Mouse (Mus musculus) kidney, postnatal 36 days (tissue): ENCODE data around the gene Ubl5.
"Not testable (repeated sequence)": the region's sequence is repeated elsewhere in the genome, so short reads cannot be mapped to it uniquely, and the experiment has no call there.

Source experiments
- DNase-seq, 2 experiments: peaks; one replicate each; pipeline ENCODE4 v3.0.0; 2021 to 2022; ENCODE audit warnings: mixed read lengths in 2 of 2

Gene Ubl5

DNA sequence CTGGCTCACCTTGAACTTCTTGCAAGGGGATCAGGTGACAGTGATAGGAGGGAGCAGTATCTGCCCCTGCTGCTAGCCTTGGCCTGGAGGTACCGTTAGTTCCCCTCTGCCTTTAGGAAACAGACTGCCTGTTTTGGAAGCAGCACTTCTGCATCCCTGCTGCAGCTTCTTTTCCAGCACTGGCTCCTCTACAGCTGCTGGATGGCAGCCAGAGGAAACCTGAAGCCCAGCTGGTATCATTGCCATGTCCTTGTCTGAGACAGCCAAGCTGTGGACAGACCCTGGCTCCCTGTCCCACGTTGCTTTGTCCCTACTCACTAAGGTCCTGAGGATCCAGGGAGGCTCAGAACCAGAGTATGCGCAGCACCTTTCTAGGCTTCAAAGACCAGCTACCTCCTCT, 14.9 kb downstream of the Ubl5 start:
- DNase-seq = no peak

DNA sequence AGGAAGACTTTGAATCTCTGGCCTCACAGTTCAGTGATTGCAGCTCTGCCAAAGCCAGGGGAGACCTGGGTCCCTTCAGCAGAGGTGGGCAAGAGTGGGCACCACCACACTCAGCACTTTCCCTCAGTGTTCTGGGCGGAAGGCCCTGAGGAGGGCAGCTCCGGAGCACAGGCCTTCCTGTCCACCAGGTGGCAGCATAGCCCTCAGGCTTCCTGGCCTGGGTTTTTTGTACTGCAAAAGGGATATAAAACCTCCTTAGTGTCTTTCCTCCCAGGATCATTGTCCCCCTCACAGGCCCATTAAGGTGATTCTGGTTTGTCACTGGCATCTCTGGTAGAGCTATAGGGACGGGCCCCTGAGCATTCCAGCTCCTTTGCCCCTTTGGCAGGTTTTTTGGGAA, 19.6 kb downstream of the Ubl5 start:
- peak; percentile 58 to 86 for DNase-seq

GRCm38 (mm10) chr9:20662874-20663273, 20.2 kb downstream of the Ubl5 start:
- DNase-seq = no peak

GRCm38 (mm10) chr9:20663956-20664355, 21.3 kb downstream of the Ubl5 start:
- DNase-seq = no peak

- no peak for DNase-seq
These were observed 21.7 kb downstream of the Ubl5 start for GRCm38 (mm10) chr9:20664366-20664765.

GRCm38 (mm10) chr9:20664982-20665637, 22.4 kb downstream of the Ubl5 start:
- no peak for DNase-seq

DNA sequence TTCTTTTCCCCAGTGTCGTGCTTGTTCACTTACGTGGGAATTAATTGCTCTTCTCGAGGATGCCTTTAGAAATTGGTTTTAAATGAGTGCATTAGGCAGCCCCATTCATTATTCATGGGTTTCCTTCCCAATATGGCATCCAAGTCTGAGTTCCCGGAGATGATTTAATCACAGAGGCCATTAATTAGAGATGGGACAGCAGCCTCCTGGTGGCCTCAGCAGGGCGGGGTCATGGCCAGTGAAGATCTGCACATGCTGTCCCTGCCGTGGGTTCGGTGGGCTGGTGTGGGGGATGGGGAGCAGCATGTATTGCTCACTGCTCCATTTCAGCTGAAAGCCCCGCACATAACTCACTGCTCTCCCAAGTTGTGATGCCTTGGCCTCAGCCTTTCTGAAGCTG, 23.2 kb downstream of the Ubl5 start:
- DNase-seq = no peak

DNA sequence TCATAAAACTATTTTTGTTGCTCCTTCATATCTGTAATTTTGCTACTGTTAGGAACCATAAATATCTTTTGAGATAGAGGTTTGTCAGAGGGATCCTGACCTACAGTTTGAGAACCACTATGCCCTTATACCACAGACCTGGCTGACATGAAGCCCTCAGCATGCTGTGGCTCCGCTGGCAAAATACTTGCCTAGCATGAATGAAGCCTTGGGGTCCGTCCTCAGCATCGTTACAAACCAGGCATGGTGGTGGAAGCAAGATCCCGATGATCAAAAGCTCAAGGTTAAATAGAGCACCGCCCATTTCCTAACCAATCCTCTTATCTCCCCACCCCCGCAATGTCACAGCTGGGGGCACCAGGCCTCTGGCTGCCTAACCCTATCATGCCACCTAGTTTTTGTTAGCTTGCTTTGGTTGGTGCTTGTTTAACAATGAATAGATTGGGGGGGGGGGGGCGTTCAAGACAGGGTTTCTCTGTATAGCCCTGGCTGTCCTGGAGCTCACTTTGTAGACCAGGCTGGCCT, 23.9 kb downstream of the Ubl5 start:
- DNase-seq = no peak

DNA sequence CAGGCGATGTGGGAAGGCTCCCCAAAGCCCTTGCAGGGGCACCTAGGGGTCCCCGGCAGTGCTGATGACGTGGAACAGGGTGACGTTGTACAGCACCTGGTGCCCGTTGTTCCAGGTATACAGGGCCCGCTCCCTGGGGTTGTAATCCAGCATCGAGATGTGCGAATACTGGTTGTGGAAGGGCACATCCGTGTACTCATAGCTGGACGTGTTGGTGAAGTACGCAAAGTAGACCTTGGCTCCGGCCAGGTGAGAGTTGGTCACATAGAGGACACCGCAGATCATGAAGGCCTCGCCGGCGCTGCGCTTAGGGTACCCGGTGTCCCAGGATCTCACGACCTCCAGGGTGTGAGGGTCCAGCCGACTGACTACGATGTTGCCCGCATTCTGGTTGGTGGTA, 25.4 kb downstream of the Ubl5 start:
- no peak for DNase-seq

GRCm38 (mm10) chr9:20672047-20672446, 29.4 kb downstream of the Ubl5 start:
- no peak for DNase-seq

DNA sequence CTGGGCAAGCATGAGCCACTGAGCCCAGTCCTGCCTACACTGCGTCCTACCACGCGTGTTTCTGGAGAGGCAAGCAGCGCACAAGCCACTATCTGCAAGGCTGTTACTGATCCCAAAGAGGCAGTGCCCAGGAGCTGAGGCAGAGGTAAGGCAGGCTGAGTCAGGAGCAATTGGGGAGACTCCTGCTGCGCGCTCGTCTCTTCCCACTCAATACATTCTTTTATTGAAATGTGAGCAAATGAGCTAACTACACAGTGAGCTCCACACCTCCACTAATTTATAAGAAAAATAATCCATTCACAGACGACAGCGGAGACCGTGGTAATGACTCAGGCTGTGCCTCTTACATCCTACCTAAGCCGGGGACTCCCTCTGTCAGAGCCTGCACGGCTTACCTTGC, 35.2 kb downstream of the Ubl5 start:
- no peak for DNase-seq

- no peak for DNase-seq
These were observed 37.8 kb downstream of the Ubl5 start for GRCm38 (mm10) chr9:20680378-20680958.

DNA sequence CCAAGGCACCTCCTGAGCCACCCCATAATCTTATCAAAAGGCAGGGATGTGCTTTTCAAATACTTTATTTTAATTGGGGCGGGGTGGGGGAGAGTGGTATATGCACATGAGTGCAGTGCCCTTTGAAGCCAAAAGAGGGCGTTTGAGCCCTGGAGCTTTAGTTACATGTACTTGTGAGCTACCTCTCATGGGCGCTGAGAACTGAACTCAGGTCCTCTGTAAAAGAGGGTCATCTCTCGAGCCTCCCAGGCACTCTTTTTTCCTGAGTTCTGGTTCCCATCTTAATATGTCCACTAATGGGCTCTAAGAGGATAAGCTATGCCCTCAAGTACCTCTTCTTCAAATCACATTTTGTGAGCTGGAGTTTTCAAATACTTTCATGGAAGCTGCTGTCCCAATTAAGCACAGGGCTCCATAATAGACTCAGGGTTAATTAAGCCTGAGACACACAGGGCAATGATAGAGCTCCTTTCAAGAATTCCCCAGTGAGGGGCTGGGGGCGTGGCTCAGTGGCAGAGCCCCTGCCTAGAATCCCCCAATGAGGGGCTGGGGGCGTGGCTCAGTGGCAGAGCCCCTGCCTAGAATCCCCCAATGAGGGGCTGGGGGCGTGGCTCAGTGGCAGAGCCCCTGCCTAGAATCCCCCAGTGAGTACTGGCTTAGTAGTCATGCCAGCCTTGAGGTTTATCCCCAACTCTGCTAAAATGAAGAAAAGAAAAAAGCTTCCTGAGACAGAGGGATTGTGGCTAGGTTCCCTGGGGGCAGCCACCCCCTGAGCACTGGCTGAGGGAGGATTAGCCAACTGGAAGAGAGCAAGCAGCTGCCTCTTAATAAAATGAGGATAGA, 39.1 kb downstream of the Ubl5 start:
- DNase-seq = no peak

DNA sequence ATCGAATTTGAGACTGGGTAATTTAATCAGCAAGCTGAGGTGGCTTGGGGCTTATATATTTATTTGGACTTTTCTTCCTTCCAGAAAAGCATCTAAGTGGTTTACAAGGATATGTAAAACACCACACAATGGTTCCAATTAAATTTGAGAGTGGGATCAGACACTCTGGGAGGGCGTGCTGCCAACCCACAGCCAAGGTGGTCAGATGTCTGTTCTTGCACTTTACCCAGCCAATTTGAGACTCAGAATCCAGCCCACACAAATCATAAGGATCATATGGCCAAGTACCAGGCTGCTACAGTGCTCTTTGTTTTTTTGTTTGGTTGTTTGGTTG, 39.7 kb downstream of the Ubl5 start:
- DNase-seq = no peak

DNA sequence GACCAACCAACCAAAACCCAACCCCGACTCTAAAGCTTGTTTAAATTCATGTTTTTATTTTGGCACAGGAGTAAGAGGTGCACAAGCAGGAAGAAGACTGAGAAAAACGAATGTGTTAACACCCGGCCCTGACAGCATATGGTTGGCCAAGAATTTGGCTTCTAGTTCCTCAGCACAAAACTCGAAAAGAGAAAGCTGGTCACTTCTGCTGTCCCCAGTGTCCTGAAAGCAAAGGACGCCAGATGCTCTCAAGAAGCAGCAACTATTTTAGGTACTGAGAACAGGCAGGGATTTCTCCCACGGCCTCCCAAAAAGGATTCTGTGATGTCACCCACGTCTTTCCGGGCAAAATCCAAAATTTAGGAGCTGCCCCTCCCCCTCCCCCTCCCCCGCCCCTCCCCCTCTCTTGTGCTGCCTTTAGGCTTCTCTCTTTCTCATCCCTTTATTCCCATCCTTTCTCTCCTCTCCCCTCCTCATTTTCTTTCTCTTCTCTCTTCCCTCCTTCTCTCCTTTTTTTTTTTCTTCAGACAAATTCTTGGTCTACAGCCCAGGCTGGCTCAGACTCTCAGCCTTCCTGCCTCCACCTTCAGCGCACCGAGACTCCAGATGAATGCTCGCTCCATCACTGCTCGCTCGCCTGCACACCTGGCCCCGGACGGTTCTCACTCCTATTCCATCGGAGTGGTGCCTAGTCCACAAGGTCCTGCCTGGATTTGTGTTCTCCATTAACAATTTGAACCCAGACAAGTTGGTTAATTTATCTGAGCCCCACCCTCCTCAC, 42.6 kb downstream of the Ubl5 start:
- no peak for DNase-seq

- no peak for DNase-seq
These were observed 46.7 kb downstream of the Ubl5 start for GRCm38 (mm10) chr9:20689403-20689802.

DNA sequence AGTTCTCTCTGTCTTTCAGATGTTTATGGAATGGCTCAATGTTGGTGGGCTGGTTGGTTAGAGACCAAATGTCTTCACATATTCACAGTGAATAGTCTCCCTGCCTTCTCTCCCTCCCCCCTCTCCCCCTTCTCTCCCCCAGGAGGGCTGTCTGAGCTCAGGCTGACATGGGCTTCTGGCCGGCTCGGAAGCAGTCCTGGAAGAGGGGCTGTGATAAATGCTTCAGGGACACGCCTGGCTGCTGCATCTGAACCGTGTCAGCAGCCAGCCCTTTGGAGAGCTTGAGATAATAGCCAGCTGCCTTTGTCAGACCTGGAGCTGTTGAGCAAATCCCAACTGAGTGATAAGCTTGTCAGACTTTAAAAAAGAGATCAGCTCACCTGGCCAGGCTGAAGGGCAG, 47.2 kb downstream of the Ubl5 start:
- DNase-seq = no peak

GRCm38 (mm10) chr9:20690449-20690848, 47.8 kb downstream of the Ubl5 start:
- not testable (repeated sequence) for DNase-seq

- no peak for DNase-seq
These were observed 50.2 kb downstream of the Ubl5 start for GRCm38 (mm10) chr9:20692863-20693262.

- peak in 1 of 2 experiments; percentile 12 for DNase-seq
These were observed 52.1 kb downstream of the Ubl5 start for GRCm38 (mm10) chr9:20694721-20695235.

GRCm38 (mm10) chr9:20696107-20696712, 53.5 kb downstream of the Ubl5 start:
- DNase-seq = no peak
